Mouse (Mus musculus) C2C12 (cell line): ENCODE data around the gene Crybg3. TPM values are rescaled to one million over a fixed set of nuclear protein-coding genes. Genes with fewer than 3 reads are reported as not detected.

Experiments
- H3K27me3 ChIP-seq: one replicate; pipeline ENCODE4 v1.6.1; 2011; ENCODE audit not compliant: control insufficient read depth, insufficient read depth, insufficient read length
- H3K36me3 ChIP-seq: one replicate; pipeline ENCODE4 v1.6.1; 2011; ENCODE audit not compliant: control insufficient read depth, insufficient read depth
- H3K4me3 ChIP-seq: one replicate; pipeline ENCODE4 v1.5.1; 2011; ENCODE audit warnings: mild to moderate bottlenecking, control low read depth; ENCODE audit not compliant: poor library complexity, insufficient read depth, severe bottlenecking
- H3K79me2 ChIP-seq: one replicate; pipeline ENCODE4 v1.6.1; 2011; ENCODE audit not compliant: control insufficient read depth, insufficient read depth
- H3K79me3 ChIP-seq: one replicate; pipeline ENCODE4 v1.6.1; 2011; ENCODE audit warnings: low read depth, control low read depth
- H3ac ChIP-seq: one replicate; pipeline ENCODE3; 2011; ENCODE audit warnings: low read depth; ENCODE audit not compliant: control insufficient read depth, insufficient read length
- CEBPB ChIP-seq: IDR thresholded peaks from one replicate; pipeline ENCODE4 v1.6.1; 2011; ENCODE audit warnings: low read depth, mild to moderate bottlenecking, control low read depth, moderate library complexity
- CTCF ChIP-seq: IDR thresholded peaks from one replicate; pipeline ENCODE4 v1.5.1; 2011; ENCODE audit not compliant: control insufficient read depth, insufficient read depth, insufficient read length
- FOSL1 ChIP-seq: IDR thresholded peaks from one replicate; pipeline ENCODE4 v1.8.0; 2011; ENCODE audit warnings: mild to moderate bottlenecking, low read length; ENCODE audit not compliant: poor library complexity, insufficient read depth, severe bottlenecking
- MAX ChIP-seq: IDR thresholded peaks from one replicate; pipeline ENCODE4 v1.6.1; 2011; ENCODE audit warnings: mild to moderate bottlenecking, control low read depth
- MYOD1 ChIP-seq: IDR thresholded peaks from one replicate; pipeline ENCODE4 v1.6.1; 2011; ENCODE audit warnings: low read depth; ENCODE audit not compliant: control insufficient read depth, insufficient read length
- MYOG ChIP-seq: IDR thresholded peaks from one replicate; pipeline ENCODE4 v1.6.1; 2011; ENCODE audit not compliant: control insufficient read depth, insufficient read length; ENCODE audit errors: extremely low read depth
- USF1 ChIP-seq: IDR thresholded peaks from one replicate; pipeline ENCODE4 v1.6.1; 2011; ENCODE audit warnings: low read depth, mild to moderate bottlenecking, control low read depth, moderate library complexity
- polyA plus RNA-seq: library from polyadenylated mRNA; unstranded; fragments of >200 nt; fragmentation: generic; extraction: Trizol; gene quantifications from one replicate; pipeline ENCODE4 v1.2.1, GENCODE M21; 2012; ENCODE audit warnings: missing spikeins

Crybg3 gene
- polyA plus RNA-seq, 1 experiment: 2.4 TPM

- H3K36me3 ChIP-seq: no peaks in the 10 kb centered on the region
- no peak overlapping the region for H3ac ChIP-seq
- H3K27me3 ChIP-seq: no peaks in the 10 kb centered on the region
- no peak for TF ChIP-seq FOSL1
- TF ChIP-seq MAX: no peak
- no peak for TF ChIP-seq CEBPB
- no peak for TF ChIP-seq MYOD1
- no peak for TF ChIP-seq MYOG
- no peak for TF ChIP-seq USF1
- no peak for TF ChIP-seq CTCF
- H3K4me3 ChIP-seq: no peak overlapping the region
- H3K79me3 ChIP-seq: no peaks in the 10 kb centered on the region
- H3K79me2 ChIP-seq: no peaks in the 10 kb centered on the region
These were observed 51.1 kb downstream of the Crybg3 start for GRCm38 (mm10) chr16:59549631-59550030.

- Histone ChIP-seq H3K36me3 (no peaks in the 10 kb centered on the region), H3K79me3 (no peaks in the 10 kb centered on the region), H3ac (no peak overlapping the region), H3K79me2 (no peaks in the 10 kb centered on the region), H3K4me3 (no peak overlapping the region), H3K27me3 (no peaks in the 10 kb centered on the region)
- TF ChIP-seq CTCF (no peak), USF1 (no peak), MAX (no peak), MYOG (no peak), CEBPB (no peak), FOSL1 (no peak), MYOD1 (no peak)
These were observed 52.2 kb downstream of the Crybg3 start for GRCm38 (mm10) chr16:59548582-59548947.

- H3ac ChIP-seq: no peak overlapping the region
- H3K4me3 ChIP-seq: no peak overlapping the region
- no peaks in the 10 kb centered on the region for H3K79me2 ChIP-seq
- H3K36me3 ChIP-seq: peaks cover 2% of the 10 kb centered on the region
- H3K27me3 ChIP-seq: no peaks in the 10 kb centered on the region
- TF ChIP-seq FOSL1 (no peak), CTCF (no peak), USF1 (no peak), MYOD1 (no peak), CEBPB (no peak), MYOG (no peak), MAX (no peak)
- H3K79me3 ChIP-seq: no peaks in the 10 kb centered on the region
These were observed 52.7 kb downstream of the Crybg3 start for GRCm38 (mm10) chr16:59547887-59548581.

GRCm38 (mm10) chr16:59547466-59547865 is 53.3 kb downstream of the Crybg3 start:
- no peaks in the 10 kb centered on the region for H3K27me3 ChIP-seq
- no peak overlapping the region for H3ac ChIP-seq
- TF ChIP-seq USF1: no peak
- TF ChIP-seq FOSL1: no peak
- TF ChIP-seq MAX: no peak
- no peak for TF ChIP-seq MYOG
- no peak for TF ChIP-seq CTCF
- TF ChIP-seq MYOD1: no peak
- no peak for TF ChIP-seq CEBPB
- no peaks in the 10 kb centered on the region for H3K79me2 ChIP-seq
- H3K4me3 ChIP-seq: no peak overlapping the region
- no peaks in the 10 kb centered on the region for H3K79me3 ChIP-seq
- H3K36me3 ChIP-seq: peaks cover 4% of the 10 kb centered on the region

- Histone ChIP-seq H3K4me3 (no peak overlapping the region), H3K27me3 (no peaks in the 10 kb centered on the region), H3K79me3 (no peaks in the 10 kb centered on the region), H3K36me3 (peaks cover 4% of the 10 kb centered on the region), H3K79me2 (no peaks in the 10 kb centered on the region), H3ac (no peak overlapping the region)
- TF ChIP-seq CTCF: no peak
- no peak for TF ChIP-seq USF1
- no peak for TF ChIP-seq MYOG
- no peak for TF ChIP-seq MAX
- no peak for TF ChIP-seq MYOD1
- no peak for TF ChIP-seq CEBPB
- TF ChIP-seq FOSL1: no peak
These were observed 55.4 kb downstream of the Crybg3 start for GRCm38 (mm10) chr16:59545360-59545759.
